ENCODE assay signal across 9 mouse cellular contexts in the genomic region with DNA sequence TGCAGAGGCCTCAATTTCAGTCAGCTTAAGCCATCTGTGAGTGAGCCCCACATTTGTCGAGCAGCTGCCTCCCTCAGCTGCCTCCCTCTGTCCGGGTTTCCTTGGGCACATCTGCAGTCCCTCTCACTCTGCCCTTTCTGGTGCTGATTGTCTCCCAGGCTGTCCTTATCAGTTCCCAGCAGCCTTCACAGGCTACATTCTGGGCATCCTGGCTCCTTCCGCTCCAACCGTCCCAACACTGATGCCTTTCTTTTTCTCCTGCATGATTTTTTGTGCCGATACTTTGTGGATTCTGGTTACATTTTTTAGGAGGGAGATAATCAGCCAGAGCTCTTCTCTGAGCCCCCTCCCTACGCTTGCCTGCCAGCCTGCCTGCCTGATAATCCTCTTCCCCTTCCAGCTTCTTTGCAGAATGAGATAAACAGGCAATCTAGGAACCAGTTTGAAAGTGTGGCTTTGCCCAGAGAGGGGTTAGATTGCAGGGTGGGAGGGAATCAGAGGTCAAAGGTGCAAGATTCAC. TPM values are rescaled to one million over a fixed set of nuclear protein-coding genes. Genes with fewer than 3 reads are reported as not detected.
DNase-seq lines count a peak whose midpoint lies in the region; ATAC-seq and TF ChIP-seq lines count a peak whose summit lies in the region.
"Had no signal": no experiment of that assay in that cellular context is flagged by ENCODE, and none has a peak within 500 bp of the region (broad histone marks: within the 10 kb centered on the region; RNA-seq: fewer than 3 reads in every experiment).

No protein-coding gene starts in this region.

- H3K9me3 ChIP-seq in heart, embryonic 11.5 days (replicated peaks; ENCODE audit: control insufficient read depth, low read length), result no peaks in the 10 kb centered on the region
- no peaks in the 10 kb centered on the region for H3K9me3 ChIP-seq in liver, embryonic 14.5 days (ENCODE audit: control insufficient read depth, low read length)

- peak; percentile 88 for TF ChIP-seq EP300 in liver, embryonic 14.5 days (IDR thresholded peaks at IDR 0.05; ENCODE audit: low read depth)

- H3K4me3 ChIP-seq in heart, embryonic 11.5 days (ENCODE audit: low read depth, low read length), result no peak overlapping the region
- H3K4me3 ChIP-seq in liver, embryonic 14.5 days (ENCODE audit: insufficient read depth in 1 of 2, low read depth in 2 of 2, low read length in 2 of 2), result peak overlapping the region; percentile 8 to 23; a peak in 3 of 4 replicates

- H3K27me3 ChIP-seq in heart, embryonic 11.5 days (ENCODE audit: control insufficient read depth, insufficient read depth, low read length), result no peaks in the 10 kb centered on the region
- no peaks in the 10 kb centered on the region for H3K27me3 ChIP-seq in liver, embryonic 14.5 days (ENCODE audit: control insufficient read depth, insufficient read depth, low read length)

- no peak for DNase-seq in heart, postnatal 14 days
- DNase-seq in testis, postnatal 14 days (ENCODE audit: low spot score), result peak; percentile 69
- DNase-seq in testis, postnatal 10 days (ENCODE audit: low spot score), result no peak
- peak; percentile 69 to 75 (median 72) for DNase-seq in liver, embryonic 14.5 days (ENCODE audit: low read depth in 3 of 3, low spot score in 3 of 3)
- DNase-seq in yolk sac, embryonic 10.5 days (ENCODE audit: low spot score), result peak; percentile 71
- no peak for DNase-seq in kidney, postnatal 36 days
- DNase-seq: kidney, postnatal 4 days had no signal

- 7% methylated on average over 6 of the region's 6 CpGs for WGBS in heart, embryonic 11.5 days (ENCODE audit: insufficient replicate concordance)
- WGBS in liver, embryonic 14.5 days (ENCODE audit: insufficient replicate concordance), result 2% methylated on average over 6 of the region's 6 CpGs

- peak overlapping the region; percentile 60 for H3K27ac ChIP-seq in heart, embryonic 11.5 days (ENCODE audit: low read depth, low read length)
- H3K27ac ChIP-seq in liver, embryonic 14.5 days, result peak overlapping the region; percentile 72

- H3K4me2 ChIP-seq in heart, embryonic 11.5 days, result peak overlapping the region; percentile 20
- peak overlapping the region; percentile 63 for H3K4me2 ChIP-seq in liver, embryonic 14.5 days (ENCODE audit: low read depth)

- peak; percentile 41; the same call in 1 of the 2 replicates for ATAC-seq in heart, embryonic 11.5 days (replicated peaks; ENCODE audit: insufficient number of reproducible peaks, low FRiP score, low TSS enrichment)
- peak; percentile 89 for ATAC-seq in liver, embryonic 14.5 days (ENCODE audit: insufficient read depth)
- ATAC-seq in inflammation-experienced regulatory T-cells, adult 6 months, result no peak

- H3K36me3 ChIP-seq in heart, embryonic 11.5 days (ENCODE audit: control insufficient read depth, insufficient read depth, low read length), result peaks cover 8% of the 10 kb centered on the region
- H3K36me3 ChIP-seq in liver, embryonic 14.5 days (replicated peaks; ENCODE audit: control insufficient read depth, insufficient read depth, low read depth), result peaks cover 31% of the 10 kb centered on the region

- no peak for TF ChIP-seq CTCF in liver, embryonic 14.5 days (IDR thresholded peaks at IDR 0.05; ENCODE audit: low read depth)

- intact Hi-C loops in heart, postnatal 14 days (cut with DNase I), result no loop called here

- H3K9ac ChIP-seq in heart, embryonic 11.5 days (ENCODE audit: low read depth, low read length), result no peak overlapping the region; the same call in 1 of the 2 replicates
- H3K9ac ChIP-seq in liver, embryonic 14.5 days (replicated peaks), result peak overlapping the region; percentile 29

- H3K4me1 ChIP-seq in heart, embryonic 11.5 days (ENCODE audit: control insufficient read depth, insufficient read depth, low read length), result peaks cover 27% of the 10 kb centered on the region
- peaks cover 34 to 40% of the 10 kb centered on the region in 2 experiments for H3K4me1 ChIP-seq in liver, embryonic 14.5 days (replicated peaks; ENCODE audit: control insufficient read depth in 2 of 2, insufficient read depth in 2 of 2, low read length in 1 of 2)

RNA-seq across cellular contexts. Expression of a gene that starts 19.5 kb away (rescaled TPM):
- 26.5 and 31.7 TPM in 2 replicates for polyA plus RNA-seq in heart, embryonic 11.5 days (2014; fragmentation: Nextera tagmentation; extraction: Ambion mirVana)
- 10 to 100 TPM; 31.8 to 33.0 TPM for total RNA-seq in heart, postnatal 14 days (2021)
- polyA plus RNA-seq in liver, embryonic 14.5 days (2012; rRNA removed), result 9.1 TPM in 2 replicates
- polyA plus RNA-seq in liver, embryonic 14.5 days (2014; fragmentation: Nextera tagmentation; extraction: Ambion mirVana), result 6.8 and 6.9 TPM in 2 replicates
- 1 to 10 TPM; 1.7 to 2.5 (median 1.9) TPM for polyA plus RNA-seq in inflammation-experienced regulatory T-cells, adult 6 months (2017; shearing (Covaris generic))

RNA-seq across cellular contexts. Expression of a gene that starts 20.8 kb away (rescaled TPM):
- 17.5 and 22.3 TPM in 2 replicates for polyA plus RNA-seq in heart, embryonic 11.5 days (2014; fragmentation: Nextera tagmentation; extraction: Ambion mirVana)
- 1 to 10 TPM; 5.9 to 6.7 TPM for total RNA-seq in heart, postnatal 14 days (2021)
- polyA plus RNA-seq in liver, embryonic 14.5 days (2012; rRNA removed), result 2.9 and 3.1 TPM in 2 replicates
- 1.2 and 1.4 TPM in 2 replicates for polyA plus RNA-seq in liver, embryonic 14.5 days (2014; fragmentation: Nextera tagmentation; extraction: Ambion mirVana)
- polyA plus RNA-seq in inflammation-experienced regulatory T-cells, adult 6 months (2017; shearing (Covaris generic)), result not detected

RNA-seq across cellular contexts. Expression of a gene that starts 37.4 kb away (rescaled TPM):
- polyA plus RNA-seq in heart, embryonic 11.5 days (2014; fragmentation: Nextera tagmentation; extraction: Ambion mirVana), result 10.2 and 11.8 TPM in 2 replicates
- 10 to 100 TPM; 12.2 TPM for total RNA-seq in heart, postnatal 14 days (2021)
- 14.0 and 17.2 TPM in 2 replicates for polyA plus RNA-seq in liver, embryonic 14.5 days (2012; rRNA removed)
- polyA plus RNA-seq in liver, embryonic 14.5 days (2014; fragmentation: Nextera tagmentation; extraction: Ambion mirVana), result 21.3 and 22.1 TPM in 2 replicates
- 100 to 1,000 TPM; 143 to 171 (median 153) TPM for polyA plus RNA-seq in inflammation-experienced regulatory T-cells, adult 6 months (2017; shearing (Covaris generic))

RNA-seq across cellular contexts. Expression of a gene that starts 43.5 kb away (rescaled TPM):
- polyA plus RNA-seq in heart, embryonic 11.5 days (2014; fragmentation: Nextera tagmentation; extraction: Ambion mirVana), result 286 and 315 TPM in 2 replicates
- total RNA-seq in heart, postnatal 14 days (2021), result 10 to 100 TPM; 49.7 to 52.9 TPM
- 571 and 987 TPM in 2 replicates for polyA plus RNA-seq in liver, embryonic 14.5 days (2012; rRNA removed)
- polyA plus RNA-seq in liver, embryonic 14.5 days (2014; fragmentation: Nextera tagmentation; extraction: Ambion mirVana), result 295 and 303 TPM in 2 replicates
- 100 to 1,000 TPM; 523 to 733 (median 603) TPM for polyA plus RNA-seq in inflammation-experienced regulatory T-cells, adult 6 months (2017; shearing (Covaris generic))

Comparison
In these comparisons a context has a peak if more than half of its experiments do, and no peak if none do; other contexts are left out.
1. DNase-seq: peak in testis, postnatal 14 days (single experiment), liver, embryonic 14.5 days (3 of 3) and yolk sac, embryonic 10.5 days (single experiment); none in heart, postnatal 14 days (0 of 2), testis, postnatal 10 days (single experiment) and kidney, postnatal 36 days (0 of 2).
2. RNA of a gene that starts 37.4 kb away (polyA plus RNA-seq): 143 to 171 TPM in inflammation-experienced regulatory T-cells, adult 6 months; 14.0 to 22.1 TPM in liver, embryonic 14.5 days and 10.2 to 11.8 TPM in heart, embryonic 11.5 days; every median in the first group is over 4 times any median in the second.